Mouse (Mus musculus) testis, adult 2 months (tissue): ENCODE measurements around the gene Sept14.

Experiments
- CTCF ChIP-seq: fragments of 200-500 bp; IDR thresholded peaks from 2 replicates; pipeline ENCODE4 v1.5.1; 2012; ENCODE audit warnings: low read depth, mild to moderate bottlenecking, inconsistent platforms, low read length, moderate library complexity; ENCODE audit not compliant: control insufficient read depth, insufficient read depth, insufficient replicate concordance
- POLR2A ChIP-seq: fragments of 200-500 bp; IDR thresholded peaks from 2 replicates; pipeline ENCODE4 v1.6.1; 2012; ENCODE audit warnings: low read depth, mild to moderate bottlenecking, inconsistent platforms, low read length, moderate library complexity; ENCODE audit not compliant: control insufficient read depth

GRCm38 (mm10) chr5:129744050-129744449 lies 35.7 kb upstream of the Sept14 start:
- no peak for TF ChIP-seq POLR2A
- TF ChIP-seq CTCF: no peak
